Mouse (Mus musculus) adrenal gland, adult 2 months (tissue): ENCODE measurements around the gene Zfp954. TPM values are rescaled to one million over a fixed set of nuclear protein-coding genes. Genes with fewer than 3 reads are reported as not detected.
"Not testable (repeated sequence)": the region's sequence is repeated elsewhere in the genome, so short reads cannot be mapped to it uniquely, and the experiment has no call there.

Source experiments
- DNase-seq: peaks from one replicate; pipeline ENCODE4 v3.0.0; 2021
- long read RNA-seq: library from polyadenylated mRNA; stranded (forward); transcript quantifications from one replicate; pipeline ENCODE4 v2.0.0, GENCODE M21; 2021
- polyA plus RNA-seq: library from polyadenylated mRNA; depleted of rRNA; stranded (reverse); fragments of >200 nt; gene quantifications from 2 replicates; pipeline ENCODE4 v1.2.3, GENCODE M21; 2012; rRNA removed
- total RNA-seq, 2 experiments: library from RNA; stranded (reverse); gene quantifications; 2 replicates each; pipeline ENCODE4 v1.2.3; 2021

Zfp954 gene
- total RNA-seq (10 to 100 TPM; 10.1 to 19.7 TPM), polyA plus RNA-seq (4.0 and 5.3 TPM in 2 replicates)
- long read RNA-seq, transcript Zfp954-201 (5 exons, 2,042 nt) = major isoform, 8 of 10 reads
- long read RNA-seq, partial matches to known transcripts = 1 of 10 reads
- long read RNA-seq, other reads (novel, unspliced or antisense) = 1 of 10 reads

- DNase-seq = peak; percentile 91
Measured at GRCm38 (mm10) chr7:7120921-7121601, at the start of gene Zfp954. Zfp954 (minus strand) TSS chr7:7121488.

GRCm38 (mm10) chr7:7145991-7146608 lies 24.8 kb upstream of the Zfp954 start:
- no peak for DNase-seq

- no peak for DNase-seq
Measured at GRCm38 (mm10) chr7:7144215-7144614, 22.9 kb upstream of the Zfp954 start.

- DNase-seq = peak; percentile 74
Measured at GRCm38 (mm10) chr7:7136379-7136866, 15.1 kb upstream of the Zfp954 start, which contains the start of gene Zfp773. Zfp773 (minus strand) TSS chr7:7136755.

DNA sequence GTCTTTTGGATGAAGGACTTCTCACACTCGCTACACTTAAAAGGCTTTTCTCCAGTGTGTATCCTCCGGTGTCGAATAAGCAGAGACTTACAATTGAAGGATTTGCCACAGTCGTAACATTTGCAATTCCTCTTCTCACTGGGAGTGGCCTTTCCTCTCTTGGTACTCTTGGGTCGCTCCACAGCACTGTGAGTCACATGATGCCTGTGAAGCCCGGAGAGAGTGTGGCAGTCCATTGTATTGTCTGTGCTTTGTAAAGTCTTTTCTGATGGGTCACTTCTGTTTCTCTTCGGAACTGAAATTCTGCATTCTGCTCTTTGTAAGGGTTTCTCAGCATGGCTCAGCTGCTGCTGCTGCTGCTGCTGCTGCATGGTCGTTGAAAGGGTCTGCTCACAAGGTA lies 11.5 kb upstream of the Zfp954 start:
- no peak for DNase-seq

DNA sequence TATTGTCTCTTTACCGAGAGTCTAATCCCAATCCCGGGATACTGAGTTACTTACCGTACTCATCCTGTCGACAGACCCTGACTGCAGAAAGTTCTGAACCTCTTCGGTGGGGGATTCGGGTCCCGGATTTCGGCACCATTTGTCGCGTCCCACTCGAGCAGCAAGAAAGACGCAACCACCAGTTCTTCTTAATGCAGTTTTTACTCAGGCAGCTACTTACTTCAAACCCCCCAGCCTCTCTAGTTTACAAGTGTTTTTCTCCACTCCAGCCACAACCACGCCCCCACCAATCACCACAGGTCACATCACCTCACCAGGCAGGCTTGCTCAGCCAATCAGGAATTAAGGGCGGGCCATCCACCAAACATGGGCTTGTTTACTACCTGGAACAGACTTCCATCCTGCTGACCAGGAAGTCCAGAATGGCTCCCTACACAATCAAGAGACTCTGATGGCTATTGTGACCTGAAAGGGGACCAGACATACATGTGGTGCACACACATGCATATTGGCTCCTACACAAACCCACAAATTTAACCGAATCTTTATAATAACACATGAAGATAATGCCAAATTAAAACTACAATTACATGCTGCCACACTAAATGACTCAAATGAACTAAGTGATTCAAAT lies 9.3 kb upstream of the Zfp954 start:
- not testable (repeated sequence) for DNase-seq

- no peak for DNase-seq
Measured at GRCm38 (mm10) chr7:7121602-7121980, 303 bp upstream of the Zfp954 start.

- no peak for DNase-seq
Measured at GRCm38 (mm10) chr7:7118441-7118840, 2.8 kb downstream of the Zfp954 start.

DNA sequence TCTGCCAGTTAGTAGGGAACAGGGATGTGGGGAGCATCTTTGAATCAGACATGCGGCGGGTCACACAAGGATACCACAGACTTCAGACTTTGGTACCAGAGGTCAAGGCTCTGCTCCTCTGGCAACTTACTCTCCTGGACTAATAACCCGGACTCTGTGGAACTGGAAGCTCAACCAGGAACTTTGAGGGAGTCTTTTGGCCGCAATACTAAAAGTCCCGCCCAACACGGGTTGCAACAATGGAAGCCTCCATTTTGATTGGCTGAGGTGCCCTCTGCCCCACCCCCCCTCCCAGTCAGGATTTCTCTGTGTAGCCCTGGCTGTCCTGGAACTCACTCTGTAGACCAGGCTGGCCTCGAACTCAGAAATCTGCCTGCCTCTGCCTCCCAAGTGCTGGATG lies 12.8 kb downstream of the Zfp954 start:
- no peak for DNase-seq

Other genes with a start within 250 kb of the Zfp954 start
- gene Aurkc, start 126.2 kb downstream of the Zfp954 start, total RNA-seq = not detected
- gene Aurkc, start 126.2 kb downstream of the Zfp954 start, polyA plus RNA-seq = not detected in 2 replicates
- gene Zfp773, start 15.3 kb upstream of the Zfp954 start, total RNA-seq = under 1 TPM; 0.52 to 0.66 TPM
- 0.03 and 0.08 TPM in 2 replicates for gene Zfp773, start 15.3 kb upstream of the Zfp954 start, polyA plus RNA-seq
- gene Zfp418, start 49.8 kb upstream of the Zfp954 start, total RNA-seq = 1 to 10 TPM; 2.3 to 3.1 TPM
- 0.10 and 0.15 TPM in 2 replicates for gene Zfp418, start 49.8 kb upstream of the Zfp954 start, polyA plus RNA-seq
- gene Zfp772, start 88.5 kb upstream of the Zfp954 start, total RNA-seq = 1 to 10 TPM; 4.0 to 4.1 TPM
- 0.57 and 0.60 TPM in 2 replicates for gene Zfp772, start 88.5 kb upstream of the Zfp954 start, polyA plus RNA-seq
- 1 to 10 TPM; 1.0 to 1.4 TPM for gene Vmn2r29, start 125.8 kb upstream of the Zfp954 start, total RNA-seq
- gene Vmn2r29, start 125.8 kb upstream of the Zfp954 start, polyA plus RNA-seq = 0.09 and 0.13 TPM in 2 replicates
- gene Gm45844, start 156.8 kb upstream of the Zfp954 start, total RNA-seq = 1 to 10 TPM; 2.8 to 2.9 TPM
- gene Gm45844, start 156.8 kb upstream of the Zfp954 start, polyA plus RNA-seq = 0.47 and 2.6 TPM in 2 replicates
- 10 to 100 TPM; 59.4 to 66.7 TPM for gene Clcn4, start 179.4 kb upstream of the Zfp954 start, total RNA-seq
- 34.0 and 36.1 TPM in 2 replicates for gene Clcn4, start 179.4 kb upstream of the Zfp954 start, polyA plus RNA-seq
- gene Vmn2r30, start 216.1 kb upstream of the Zfp954 start, total RNA-seq = under 1 TPM; 0.10 to 0.17 TPM
- gene Vmn2r30, start 216.1 kb upstream of the Zfp954 start, polyA plus RNA-seq = 0.03 TPM in 1 of 2 replicates, not detected in the other